Comparison of ENCODE assay signal across 27 mouse cellular contexts in the genomic region with DNA sequence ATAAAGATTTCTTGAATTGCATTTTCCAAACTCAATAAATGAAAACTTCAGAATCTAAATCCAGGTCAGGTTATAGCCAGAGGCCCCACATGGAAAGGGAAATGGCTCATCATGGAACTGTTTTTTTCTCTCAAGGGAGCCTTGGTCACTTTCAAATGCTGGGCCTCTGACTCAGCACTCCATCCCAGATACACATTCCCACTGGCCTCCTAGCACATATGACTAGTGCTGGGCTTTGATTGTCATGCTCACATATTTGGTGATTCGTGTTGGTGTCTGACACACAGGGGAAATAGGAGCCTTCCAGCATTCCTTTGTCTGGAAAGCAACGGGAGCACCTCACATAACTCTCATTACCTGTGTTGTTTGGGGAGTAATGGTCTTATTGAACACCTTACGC.
"Had no signal": no experiment of that assay in that cellular context is flagged by ENCODE, and none has a peak within 500 bp of the region (broad histone marks: within the 10 kb centered on the region; RNA-seq: fewer than 3 reads in every experiment).

No protein-coding gene starts in this region.

- H3K27me3 ChIP-seq: heart, embryonic 12.5 days; hindbrain, embryonic 13.5 days; hindbrain, embryonic 15.5 days; kidney, embryonic 15.5 days; limb, embryonic 13.5 days; limb, embryonic 15.5 days; liver, embryonic 13.5 days; liver, embryonic 15.5 days had no signal

- H3K4me2 ChIP-seq: heart, embryonic 12.5 days; hindbrain, embryonic 13.5 days; hindbrain, embryonic 15.5 days; kidney, embryonic 15.5 days; limb, embryonic 13.5 days; limb, embryonic 15.5 days; liver, embryonic 13.5 days; liver, embryonic 15.5 days had no signal

- H3K4me3 ChIP-seq: gastrocnemius, adult 2 months; heart, embryonic 10.5 days; heart, embryonic 12.5 days; hindbrain, embryonic 13.5 days; hindbrain, embryonic 15.5 days; kidney, embryonic 15.5 days; left cerebral cortex, adult 2 months; limb, embryonic 13.5 days; limb, embryonic 15.5 days; liver, embryonic 13.5 days; liver, embryonic 15.5 days had no signal

- H3K9ac ChIP-seq: heart, embryonic 12.5 days; hindbrain, embryonic 13.5 days; hindbrain, embryonic 15.5 days; kidney, embryonic 15.5 days; limb, embryonic 13.5 days; limb, embryonic 15.5 days; liver, embryonic 13.5 days; liver, embryonic 15.5 days; liver, postnatal 0 days had no signal

- H3K4me1 ChIP-seq: heart, embryonic 10.5 days; heart, embryonic 12.5 days; hindbrain, embryonic 13.5 days; hindbrain, embryonic 15.5 days; limb, embryonic 13.5 days; limb, embryonic 15.5 days; liver, embryonic 13.5 days; liver, embryonic 15.5 days had no signal

- H3K36me3 ChIP-seq: heart, embryonic 10.5 days; heart, embryonic 12.5 days; hindbrain, embryonic 13.5 days; hindbrain, embryonic 15.5 days; kidney, embryonic 15.5 days; limb, embryonic 13.5 days; limb, embryonic 15.5 days; liver, embryonic 13.5 days; liver, embryonic 15.5 days had no signal

- ATAC-seq: hindbrain, postnatal 0 days; intestine, embryonic 16.5 days; liver, postnatal 0 days had no signal

- H3K9me3 ChIP-seq: heart, embryonic 10.5 days; heart, embryonic 12.5 days; hindbrain, embryonic 13.5 days; hindbrain, embryonic 15.5 days; kidney, embryonic 15.5 days; limb, embryonic 13.5 days; limb, embryonic 15.5 days; liver, embryonic 13.5 days; liver, embryonic 15.5 days had no signal

- DNase-seq: gastrocnemius, adult 2 months; gastrocnemius, postnatal 14 days; gastrocnemius, postnatal 36 days; heart, adult 18-20 months; heart, postnatal 10 days; heart, postnatal 36 days; kidney, adult 11 months; kidney, adult 2 months; kidney, adult 9 months; kidney, postnatal 14 days; kidney, postnatal 36 days; layer of hippocampus, adult 9-11 months; left cerebral cortex, postnatal 4 days; liver, embryonic 13.5 days; liver, postnatal 0 days had no signal

- H3K27ac ChIP-seq: gastrocnemius, adult 2 months; heart, embryonic 10.5 days; hindbrain, embryonic 13.5 days; hindbrain, embryonic 15.5 days; hindbrain, postnatal 0 days; kidney, embryonic 15.5 days; kidney, postnatal 0 days; left cerebral cortex, adult 2 months; limb, embryonic 13.5 days; limb, embryonic 15.5 days; liver, embryonic 13.5 days; liver, embryonic 15.5 days had no signal
